Mouse (Mus musculus): ENCODE measurements around the gene Prss36.
"Not testable (repeated sequence)": the region's sequence is repeated elsewhere in the genome, so short reads cannot be mapped to it uniquely, and the experiment has no call there.

The Prss36 gene

DNA sequence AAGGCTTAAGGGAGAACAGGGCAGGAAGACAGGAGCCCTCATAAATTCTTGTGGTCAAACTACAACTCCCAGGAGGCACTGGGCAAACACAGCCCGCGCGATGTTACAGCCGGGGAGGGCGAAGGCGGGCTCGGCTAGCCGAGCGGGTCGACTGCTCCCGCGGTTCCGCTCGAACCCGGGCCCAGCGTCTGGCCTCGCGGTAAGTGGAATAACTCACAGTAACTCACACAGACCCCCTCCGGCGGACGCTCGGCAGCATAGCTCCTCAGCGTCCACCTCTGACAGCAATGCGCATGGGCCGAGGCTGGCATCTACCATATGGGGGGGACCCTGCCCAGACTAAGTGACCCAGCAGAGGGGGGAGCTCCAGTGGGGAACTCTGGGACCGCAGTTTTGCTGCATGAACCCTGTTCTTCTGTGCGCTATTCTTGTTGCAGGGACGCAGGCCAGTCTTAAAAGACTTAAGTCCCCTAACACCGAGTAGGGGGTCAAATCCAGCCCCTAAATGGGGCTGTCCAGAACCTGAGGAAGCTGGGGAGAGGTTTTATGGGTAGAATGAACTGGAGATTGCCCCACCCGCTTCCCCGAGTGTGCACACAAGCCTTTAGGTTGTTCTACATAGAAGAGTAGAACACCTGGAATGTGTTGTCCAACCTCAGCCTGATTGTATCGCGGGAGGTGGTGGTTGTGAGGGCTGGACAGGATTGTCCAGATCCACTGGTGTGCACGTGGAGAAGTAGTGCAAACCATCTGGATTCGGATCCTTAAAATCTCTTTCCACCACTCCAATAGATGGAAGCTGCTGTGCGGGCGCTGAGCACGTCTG lies 42.3 kb downstream of the Prss36 start, which contains the start of gene Bckdk:
Bckdk (plus strand) TSS at position 112 of the 826 bp plus-strand sequence.
- peak; percentile 33 for DNase-seq (ENCODE audit: low spot score)

DNA sequence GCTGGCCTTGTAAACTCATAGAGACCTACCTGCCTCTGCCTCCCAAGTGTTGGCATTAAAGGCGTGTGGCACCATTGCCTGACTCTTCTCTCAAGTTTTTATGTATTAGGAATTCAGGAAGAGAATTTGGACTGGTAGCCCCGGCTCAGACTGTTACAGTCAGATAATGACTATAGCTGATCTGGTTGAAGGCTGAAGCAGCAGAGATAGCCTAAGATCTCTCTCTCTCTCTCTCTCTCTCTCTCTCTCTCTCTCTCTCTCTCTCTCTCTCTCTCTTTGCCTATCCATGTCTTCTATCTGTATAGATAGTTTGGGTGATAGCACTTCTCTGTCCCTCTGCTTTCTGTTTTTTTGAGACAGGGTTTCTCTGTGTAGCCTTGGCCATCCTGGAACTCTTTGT lies 44.8 kb downstream of the Prss36 start:
- DNase-seq (ENCODE audit: low spot score) = no peak

DNA sequence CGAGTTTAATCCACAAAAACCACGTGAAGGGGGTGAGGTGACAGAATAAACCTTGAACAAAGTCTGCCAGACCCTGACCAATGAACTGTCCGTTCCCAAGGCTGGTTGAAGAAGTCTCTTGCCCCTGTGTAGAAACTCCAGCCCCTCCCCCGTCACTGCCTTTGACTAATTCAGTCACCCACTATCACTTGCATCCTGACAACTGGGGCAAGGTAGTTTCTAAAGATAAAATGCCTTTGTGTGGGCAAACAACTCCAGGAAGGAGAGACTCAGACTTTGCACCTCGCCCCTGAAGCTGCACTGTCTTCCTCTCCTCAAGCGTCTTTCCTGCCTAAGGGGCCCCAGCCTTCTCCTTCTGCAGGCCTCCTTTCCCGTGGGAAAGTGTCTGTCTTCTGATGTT lies 46.5 kb downstream of the Prss36 start:
- DNase-seq (ENCODE audit: low spot score) = no peak

DNA sequence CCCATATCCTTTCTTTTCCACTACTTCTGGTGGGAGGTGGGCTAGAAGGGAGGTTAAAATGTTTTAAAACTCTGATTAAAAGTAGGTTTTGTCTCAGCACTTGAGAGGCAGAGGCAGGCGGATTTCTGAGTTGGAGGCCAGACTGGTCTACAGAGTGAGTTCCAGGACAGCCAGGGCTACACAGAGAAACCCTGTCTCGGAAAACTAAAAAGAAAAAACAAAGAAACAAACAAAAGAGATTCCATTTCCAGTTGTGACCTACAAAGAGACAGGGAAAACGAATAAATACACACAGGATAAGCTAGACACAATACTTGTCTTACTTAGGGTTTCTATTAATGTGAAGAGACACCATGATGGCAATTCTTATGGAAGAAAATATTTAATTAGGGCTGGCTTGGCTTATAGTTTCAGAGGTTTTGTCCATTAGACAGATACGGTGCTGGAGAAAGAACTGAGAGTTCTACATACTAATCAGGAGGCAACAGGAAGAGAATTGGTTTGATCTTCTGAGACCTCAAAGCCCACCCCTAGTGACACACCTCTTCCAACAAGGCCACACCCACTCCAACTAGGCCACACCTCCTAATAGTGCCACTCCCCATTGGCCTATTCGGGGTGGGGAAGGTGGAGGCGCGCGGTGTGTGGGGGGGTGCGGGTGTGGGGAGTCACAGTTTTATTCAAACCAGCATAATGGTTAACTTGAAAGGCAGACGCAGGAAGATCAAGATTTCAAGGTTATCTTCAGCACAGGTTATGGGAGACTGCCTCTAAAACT lies 48.2 kb downstream of the Prss36 start:
- no peak for DNase-seq (ENCODE audit: low spot score)

- no peak for DNase-seq (ENCODE audit: low spot score)
Measured at GRCm38 (mm10) chr7:127897542-127897941, 49.0 kb downstream of the Prss36 start.

GRCm38 (mm10) chr7:127896384-127896783 lies 50.1 kb downstream of the Prss36 start:
- DNase-seq (ENCODE audit: low spot score) = no peak

DNA sequence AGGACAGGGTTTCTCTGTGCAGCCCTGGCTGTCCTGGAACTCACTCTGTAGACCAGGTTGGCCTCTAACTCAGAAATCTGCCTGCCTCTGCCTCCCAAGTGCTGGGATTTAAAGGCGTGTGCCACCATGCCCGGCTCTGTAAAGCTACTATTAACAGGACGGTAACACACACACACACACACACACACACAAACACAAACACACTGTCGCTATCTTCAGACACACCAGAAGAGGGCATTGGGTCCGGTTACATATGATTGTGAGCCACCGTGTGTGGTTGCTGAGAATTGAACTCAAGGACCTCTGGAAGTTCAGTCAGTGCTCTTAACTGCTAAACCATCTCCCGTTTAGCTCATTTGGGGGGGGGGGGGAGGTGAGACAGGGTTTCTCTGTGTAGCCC lies 50.6 kb downstream of the Prss36 start:
- DNase-seq (ENCODE audit: low spot score) = not testable (repeated sequence)

GRCm38 (mm10) chr7:127895442-127895841 lies 51.1 kb downstream of the Prss36 start, which contains the start of the genes Gm21974 and Vkorc1:
Gm21974 (minus strand) TSS chr7:127895454.
Vkorc1 (minus strand) TSS chr7:127895617.
- DNase-seq (ENCODE audit: low spot score) = peak; percentile 84

GRCm38 (mm10) chr7:127894480-127894879 lies 52.0 kb downstream of the Prss36 start:
- DNase-seq (ENCODE audit: low spot score) = no peak

GRCm38 (mm10) chr7:127890798-127891197 lies 55.7 kb downstream of the Prss36 start, which contains the start of gene Prss53:
Prss53 (minus strand) TSS chr7:127890970.
- DNase-seq (ENCODE audit: low spot score) = no peak

- no peak for DNase-seq (ENCODE audit: low spot score)
Measured at GRCm38 (mm10) chr7:127888821-127889220, 57.7 kb downstream of the Prss36 start.

DNA sequence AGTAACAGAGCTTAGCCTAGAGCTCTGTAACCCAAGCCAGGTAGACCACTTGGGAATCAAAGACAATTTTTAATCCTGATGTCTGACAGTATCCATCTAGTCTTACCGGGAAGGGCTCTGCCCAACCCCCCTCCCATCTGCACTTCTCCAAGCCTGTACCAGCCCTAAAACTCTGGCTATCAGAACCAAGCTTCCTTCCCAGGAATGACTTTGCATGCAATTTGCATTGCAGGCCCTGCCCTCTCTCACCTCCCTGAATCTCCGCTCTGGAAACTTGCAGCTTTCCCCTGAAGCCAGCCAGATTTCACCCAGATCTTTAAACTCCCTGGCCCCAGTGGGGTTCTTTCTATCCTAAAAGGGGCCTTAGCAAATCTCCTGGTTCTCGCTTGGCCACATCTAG lies 58.7 kb downstream of the Prss36 start:
- DNase-seq (ENCODE audit: low spot score) = no peak

DNA sequence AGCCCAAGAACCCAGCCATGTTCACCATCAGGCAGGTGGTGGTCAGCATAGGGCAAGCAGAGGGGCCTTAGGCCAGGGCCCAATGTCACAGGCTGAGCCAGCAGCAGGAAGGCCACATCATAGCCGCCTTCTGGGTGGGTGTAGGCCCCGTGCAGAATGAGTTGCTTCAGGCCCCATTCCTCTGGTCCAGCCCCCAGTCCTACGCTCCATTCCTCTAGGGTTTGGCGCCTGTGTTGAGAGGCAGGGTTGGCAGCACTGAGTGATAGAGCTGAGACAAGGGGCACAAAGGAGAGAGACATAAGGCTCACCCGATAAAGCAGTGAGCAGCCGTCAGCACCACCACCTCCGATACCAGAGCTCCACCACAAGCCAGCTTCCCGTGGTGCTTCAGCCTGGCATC lies 59.3 kb downstream of the Prss36 start:
- DNase-seq (ENCODE audit: low spot score) = no peak

GRCm38 (mm10) chr7:127886551-127886950 lies 60.0 kb downstream of the Prss36 start:
- no peak for DNase-seq (ENCODE audit: low spot score)

DNA sequence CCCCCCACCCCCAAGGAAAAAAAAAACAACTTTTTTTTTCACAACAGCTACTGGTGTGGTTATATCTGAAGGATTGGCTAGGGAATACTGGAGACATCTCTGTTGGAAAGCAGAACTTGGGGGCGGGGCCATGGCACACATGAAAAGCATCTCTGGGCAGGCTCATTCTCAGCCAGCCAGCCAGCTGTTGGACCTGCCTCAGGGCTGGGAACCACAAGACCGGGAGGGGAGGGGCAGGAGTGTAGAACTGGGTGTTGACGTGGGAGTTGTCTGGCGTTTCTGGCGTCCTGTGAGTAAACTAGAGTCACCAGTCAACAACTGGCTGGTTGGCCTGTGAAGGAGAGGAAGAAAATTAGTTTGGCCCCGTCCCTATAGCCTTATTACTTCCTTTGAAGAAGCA lies 60.6 kb downstream of the Prss36 start:
- DNase-seq (ENCODE audit: low spot score) = no peak

All from urinary bladder, postnatal 10 days (tissue).